Mouse (Mus musculus): Measurements from ENCODE around the gene Cep164. TPM values are rescaled to one million over a fixed set of nuclear protein-coding genes. Genes with fewer than 3 reads are reported as not detected.

The Cep164 gene
- polyA plus RNA-seq, 1 experiment from 2014 or later, result 11.5 TPM

DNA sequence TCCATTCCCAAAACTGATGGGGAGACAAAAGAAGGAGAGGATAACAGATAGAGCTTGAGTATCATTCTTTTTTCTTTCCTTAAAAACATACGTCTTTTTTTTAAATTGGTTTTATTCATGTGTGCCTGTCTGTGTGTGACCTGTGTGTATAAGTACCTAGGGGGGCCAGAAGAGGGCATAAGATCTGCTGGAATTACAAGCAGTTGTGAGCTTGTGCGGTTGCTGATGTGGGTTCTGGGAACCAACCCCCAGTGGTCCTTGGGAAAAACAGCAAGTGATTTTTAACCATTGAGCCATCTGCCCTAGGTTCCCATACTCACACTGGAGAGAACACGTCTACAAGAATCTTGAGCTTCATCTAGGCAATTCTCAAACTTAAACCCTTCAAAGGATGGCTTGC, 31.2 kb downstream of the Cep164 start:
- no peaks in the 10 kb centered on the region; the same call in 1 of the 2 replicates for H3K4me1 ChIP-seq (replicated peaks; ENCODE audit: control insufficient read depth, insufficient read depth, low read length)
- no peaks in the 10 kb centered on the region for H3K9me3 ChIP-seq (ENCODE audit: control insufficient read depth, low read length)
- no peak overlapping the region for H3K4me2 ChIP-seq (replicated peaks)
- peaks cover 25% of the 10 kb centered on the region for H3K36me3 ChIP-seq (replicated peaks; ENCODE audit: control insufficient read depth, insufficient read depth)
- H3K27me3 ChIP-seq (ENCODE audit: control insufficient read depth, insufficient read depth, low read length), result no peaks in the 10 kb centered on the region
- ATAC-seq (ENCODE audit: low FRiP score) (no peak), DNase-seq (ENCODE audit: low spot score) (no peak)
- H3K27ac ChIP-seq, result no peak overlapping the region
- H3K4me3 ChIP-seq (replicated peaks; ENCODE audit: low read length), result no peak overlapping the region
- H3K9ac ChIP-seq, result no peak overlapping the region
- WGBS, result 73% methylated on average over 3 of the region's 3 CpGs

DNA sequence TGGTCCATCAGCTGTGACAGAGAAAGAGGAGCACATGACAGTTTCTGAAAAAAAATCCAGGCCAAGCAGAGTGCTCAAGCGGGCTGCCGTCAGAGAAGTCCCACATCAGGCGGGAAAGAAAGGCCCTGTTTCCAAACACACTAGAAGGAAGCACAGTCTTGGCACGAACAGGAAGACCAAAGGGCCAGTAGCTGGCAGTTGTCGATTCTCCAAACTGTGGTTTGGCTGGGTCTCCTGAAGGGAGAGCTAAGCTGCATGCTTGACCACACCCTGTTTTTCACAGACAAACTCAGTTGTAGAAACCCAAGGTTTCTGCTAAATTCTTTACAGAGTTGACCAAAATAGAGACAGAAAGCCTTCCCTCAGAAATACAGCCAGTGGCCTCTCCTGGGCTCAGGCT, 32.8 kb downstream of the Cep164 start:
- Histone ChIP-seq H3K36me3 (replicated peaks; ENCODE audit: control insufficient read depth, insufficient read depth) (peaks cover 17% of the 10 kb centered on the region), H3K9me3 (ENCODE audit: control insufficient read depth, low read length) (no peaks in the 10 kb centered on the region), H3K27me3 (ENCODE audit: control insufficient read depth, insufficient read depth, low read length) (no peaks in the 10 kb centered on the region), H3K4me3 (replicated peaks; ENCODE audit: low read length) (no peak overlapping the region), H3K4me2 (replicated peaks) (no peak overlapping the region), H3K27ac (no peak overlapping the region), H3K9ac (no peak overlapping the region), H3K4me1 (replicated peaks; ENCODE audit: control insufficient read depth, insufficient read depth, low read length) (no peaks in the 10 kb centered on the region; the same call in 1 of the 2 replicates)
- DNase-seq (ENCODE audit: low spot score), result no peak
- WGBS, result 84% methylated on average over 5 of the region's 5 CpGs
- no peak for ATAC-seq (ENCODE audit: low FRiP score)

DNA sequence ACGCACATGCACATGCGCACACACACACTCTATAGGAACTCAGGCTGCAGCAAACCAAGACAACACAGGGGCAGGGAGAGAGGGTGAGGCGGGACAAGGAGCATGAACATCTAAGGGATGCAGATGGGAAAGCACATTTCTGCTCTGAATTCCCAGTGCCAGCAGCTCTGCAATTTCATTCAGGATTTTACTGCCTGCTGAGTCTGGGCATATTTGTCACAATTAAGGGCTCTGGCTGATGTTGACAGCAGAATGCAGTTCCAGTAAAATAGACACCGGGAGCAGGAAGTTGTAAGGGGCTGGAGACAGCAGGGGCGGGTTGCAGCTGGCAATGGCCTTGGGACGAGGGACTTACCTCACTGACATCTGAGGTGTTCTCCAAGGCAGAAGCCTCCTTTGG, 34.8 kb downstream of the Cep164 start:
- no peaks in the 10 kb centered on the region for H3K27me3 ChIP-seq (ENCODE audit: control insufficient read depth, insufficient read depth, low read length)
- DNase-seq (ENCODE audit: low spot score), result peak; percentile 42
- no peak for ATAC-seq (ENCODE audit: low FRiP score)
- H3K36me3 ChIP-seq (replicated peaks; ENCODE audit: control insufficient read depth, insufficient read depth), result peaks cover 12% of the 10 kb centered on the region
- peak overlapping the region; percentile 51 for H3K27ac ChIP-seq
- WGBS, result 78% methylated on average over 6 of the region's 6 CpGs
- peaks cover 3% of the 10 kb centered on the region; the same call in 1 of the 2 replicates for H3K4me1 ChIP-seq (replicated peaks; ENCODE audit: control insufficient read depth, insufficient read depth, low read length)
- no peak overlapping the region for H3K9ac ChIP-seq
- no peaks in the 10 kb centered on the region for H3K9me3 ChIP-seq (ENCODE audit: control insufficient read depth, low read length)
- no peak overlapping the region for H3K4me3 ChIP-seq (replicated peaks; ENCODE audit: low read length)
- no peak overlapping the region for H3K4me2 ChIP-seq (replicated peaks)

DNA sequence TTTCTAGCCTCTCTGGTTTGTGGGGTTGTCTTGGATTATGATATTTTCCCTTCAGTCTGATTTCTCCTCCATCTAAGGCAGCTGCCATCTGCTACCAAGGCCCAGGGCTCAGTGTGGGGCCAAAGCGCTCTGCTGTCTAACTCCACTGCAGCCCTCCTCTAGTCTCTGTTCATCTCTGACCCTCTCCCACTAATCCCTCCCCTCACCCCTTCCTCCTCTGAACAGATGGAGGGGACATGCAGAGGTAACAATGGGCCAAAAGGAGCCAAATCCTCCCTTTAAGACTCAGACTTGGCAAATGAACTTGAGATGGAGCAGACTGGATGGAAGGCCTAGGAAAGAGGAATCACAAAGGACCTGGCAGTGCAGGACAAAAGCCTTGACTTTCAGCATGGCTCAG, 36.3 kb downstream of the Cep164 start:
- WGBS, result 88% methylated on average over 1 of the region's 1 CpGs
- Histone ChIP-seq H3K9me3 (ENCODE audit: control insufficient read depth, low read length) (no peaks in the 10 kb centered on the region), H3K36me3 (replicated peaks; ENCODE audit: control insufficient read depth, insufficient read depth) (peaks cover 12% of the 10 kb centered on the region), H3K27ac (peak overlapping the region; percentile 44), H3K4me1 (replicated peaks; ENCODE audit: control insufficient read depth, insufficient read depth, low read length) (0 out of 2 replicates have a peak, but pooled peaks cover 3% of the 10 kb centered on the region), H3K4me3 (replicated peaks; ENCODE audit: low read length) (no peak overlapping the region), H3K27me3 (ENCODE audit: control insufficient read depth, insufficient read depth, low read length) (no peaks in the 10 kb centered on the region), H3K9ac (no peak overlapping the region), H3K4me2 (replicated peaks) (no peak overlapping the region)
- no peak for ATAC-seq (ENCODE audit: low FRiP score)
- DNase-seq (ENCODE audit: low spot score), result no peak

DNA sequence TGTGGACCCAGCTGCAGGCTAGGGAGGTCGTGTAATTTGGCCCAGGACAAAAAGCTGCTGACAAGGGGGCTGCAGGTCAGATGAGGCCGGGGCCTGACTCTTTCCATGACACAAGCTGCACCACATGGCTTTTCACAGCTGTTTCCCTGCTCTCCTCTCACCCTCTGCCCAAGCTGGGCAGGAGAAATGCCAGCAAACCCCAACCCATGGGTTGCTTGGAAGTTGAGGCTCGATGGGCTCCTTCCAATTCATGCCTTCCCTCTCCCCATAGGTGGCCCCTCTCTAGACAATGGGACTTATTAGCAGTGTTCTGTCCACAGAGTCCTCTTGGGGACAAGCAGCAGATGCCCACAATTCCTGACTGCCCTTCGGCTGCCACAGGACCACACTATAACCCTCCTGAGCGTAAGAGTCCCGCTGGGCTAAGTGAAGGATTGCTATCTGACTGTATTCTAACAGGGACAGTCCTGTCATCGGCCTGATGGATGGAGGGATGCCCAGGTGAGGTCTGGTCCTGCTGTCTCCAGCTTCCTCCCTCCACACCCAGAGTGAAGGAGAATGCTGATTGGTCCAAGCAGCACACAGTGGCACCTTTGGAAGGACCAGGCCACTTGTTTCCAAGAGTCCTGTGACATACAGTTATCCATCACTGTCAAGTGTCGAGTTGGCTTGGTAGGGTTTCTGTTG, 36.9 kb downstream of the Cep164 start:
- DNase-seq (ENCODE audit: low spot score) (no peak), ATAC-seq (ENCODE audit: low FRiP score) (no peak)
- WGBS, result 60% methylated on average over 8 of the region's 8 CpGs
- peaks cover 12% of the 10 kb centered on the region for H3K36me3 ChIP-seq (replicated peaks; ENCODE audit: control insufficient read depth, insufficient read depth)
- no peaks in the 10 kb centered on the region for H3K27me3 ChIP-seq (ENCODE audit: control insufficient read depth, insufficient read depth, low read length)
- H3K4me2 ChIP-seq (replicated peaks), result no peak overlapping the region
- 0 out of 2 replicates have a peak, but pooled peaks cover 3% of the 10 kb centered on the region for H3K4me1 ChIP-seq (replicated peaks; ENCODE audit: control insufficient read depth, insufficient read depth, low read length)
- no peak overlapping the region; the same call in 1 of the 2 replicates for H3K27ac ChIP-seq
- H3K9ac ChIP-seq, result no peak overlapping the region
- no peak overlapping the region for H3K4me3 ChIP-seq (replicated peaks; ENCODE audit: low read length)
- H3K9me3 ChIP-seq (ENCODE audit: control insufficient read depth, low read length), result no peaks in the 10 kb centered on the region

DNA sequence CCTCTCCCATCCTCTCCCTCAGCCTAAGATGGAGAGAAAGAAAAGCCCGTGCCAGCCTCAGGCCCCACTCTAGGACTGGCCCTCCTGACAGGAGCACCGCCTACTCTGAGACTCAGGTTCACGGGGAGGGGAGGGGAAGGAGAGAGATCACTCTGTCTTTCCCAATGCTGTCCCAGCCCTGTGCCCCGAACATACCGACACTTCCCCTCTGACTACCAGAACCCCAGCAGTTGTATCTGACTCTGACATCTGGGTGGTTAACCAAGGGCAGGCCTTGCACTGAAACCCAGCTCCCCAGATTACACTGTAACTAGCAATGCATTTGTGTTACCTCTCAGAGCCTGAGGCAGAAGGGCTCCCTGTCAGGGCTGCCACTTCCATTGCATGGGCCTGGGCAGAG, 40.1 kb downstream of the Cep164 start:
- Histone ChIP-seq H3K27me3 (ENCODE audit: control insufficient read depth, insufficient read depth, low read length) (no peaks in the 10 kb centered on the region), H3K27ac (no peak overlapping the region), H3K9me3 (ENCODE audit: control insufficient read depth, low read length) (no peaks in the 10 kb centered on the region), H3K4me3 (replicated peaks; ENCODE audit: low read length) (no peak overlapping the region), H3K4me1 (replicated peaks; ENCODE audit: control insufficient read depth, insufficient read depth, low read length) (peaks cover 7% of the 10 kb centered on the region), H3K36me3 (replicated peaks; ENCODE audit: control insufficient read depth, insufficient read depth) (peaks cover 11% of the 10 kb centered on the region; the same call in 1 of the 2 replicates), H3K9ac (no peak overlapping the region), H3K4me2 (replicated peaks) (no peak overlapping the region)
- ATAC-seq (ENCODE audit: low FRiP score) (no peak), DNase-seq (ENCODE audit: low spot score) (no peak)
- WGBS, result 55% methylated on average over 5 of the region's 5 CpGs

DNA sequence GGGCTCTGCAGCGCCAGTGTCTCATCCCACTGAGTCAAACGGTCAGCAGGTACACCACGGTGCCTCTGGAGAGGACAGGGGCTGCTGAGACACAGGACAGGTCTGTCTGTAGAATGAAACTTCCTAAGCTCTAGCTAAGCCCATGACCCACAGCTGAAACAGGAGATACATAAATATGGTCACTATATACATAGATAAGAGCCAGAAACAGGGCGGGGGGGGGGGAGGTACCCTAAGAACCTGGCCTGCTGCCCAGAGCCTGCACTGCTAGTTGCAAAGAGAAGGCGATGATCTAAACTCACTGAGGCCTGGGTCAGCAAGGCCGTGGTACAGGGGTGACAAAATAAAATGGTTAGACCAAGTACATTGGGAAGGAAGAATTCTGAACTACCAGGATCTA, 40.9 kb downstream of the Cep164 start:
- Histone ChIP-seq H3K36me3 (replicated peaks; ENCODE audit: control insufficient read depth, insufficient read depth) (peaks cover 10% of the 10 kb centered on the region; the same call in 1 of the 2 replicates), H3K9ac (no peak overlapping the region), H3K9me3 (ENCODE audit: control insufficient read depth, low read length) (no peaks in the 10 kb centered on the region), H3K27ac (no peak overlapping the region), H3K4me2 (replicated peaks) (no peak overlapping the region), H3K4me1 (replicated peaks; ENCODE audit: control insufficient read depth, insufficient read depth, low read length) (peaks cover 9% of the 10 kb centered on the region), H3K4me3 (replicated peaks; ENCODE audit: low read length) (no peak overlapping the region), H3K27me3 (ENCODE audit: control insufficient read depth, insufficient read depth, low read length) (no peaks in the 10 kb centered on the region)
- WGBS, result 84% methylated on average over 6 of the region's 6 CpGs
- DNase-seq (ENCODE audit: low spot score) (no peak), ATAC-seq (ENCODE audit: low FRiP score) (no peak)

DNA sequence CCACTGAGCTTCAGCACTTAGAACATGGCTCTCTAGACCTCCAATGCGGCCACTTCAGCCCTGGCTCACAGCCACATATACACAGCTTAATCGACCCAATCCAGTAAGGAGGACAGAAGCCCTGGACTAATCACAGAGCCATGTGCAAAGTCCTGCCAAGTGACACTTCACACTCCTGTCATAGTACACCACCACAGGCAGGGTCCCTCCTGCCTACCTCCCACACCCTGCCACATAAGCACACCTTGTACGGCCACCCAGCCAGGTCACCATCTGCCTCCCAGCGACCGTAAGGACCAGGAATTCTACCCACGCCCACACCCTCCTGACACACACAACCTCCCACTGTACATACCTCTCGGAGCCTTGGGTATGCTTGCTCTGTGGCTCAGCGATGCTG, 41.4 kb downstream of the Cep164 start:
- ATAC-seq (ENCODE audit: low FRiP score), result no peak

DNA sequence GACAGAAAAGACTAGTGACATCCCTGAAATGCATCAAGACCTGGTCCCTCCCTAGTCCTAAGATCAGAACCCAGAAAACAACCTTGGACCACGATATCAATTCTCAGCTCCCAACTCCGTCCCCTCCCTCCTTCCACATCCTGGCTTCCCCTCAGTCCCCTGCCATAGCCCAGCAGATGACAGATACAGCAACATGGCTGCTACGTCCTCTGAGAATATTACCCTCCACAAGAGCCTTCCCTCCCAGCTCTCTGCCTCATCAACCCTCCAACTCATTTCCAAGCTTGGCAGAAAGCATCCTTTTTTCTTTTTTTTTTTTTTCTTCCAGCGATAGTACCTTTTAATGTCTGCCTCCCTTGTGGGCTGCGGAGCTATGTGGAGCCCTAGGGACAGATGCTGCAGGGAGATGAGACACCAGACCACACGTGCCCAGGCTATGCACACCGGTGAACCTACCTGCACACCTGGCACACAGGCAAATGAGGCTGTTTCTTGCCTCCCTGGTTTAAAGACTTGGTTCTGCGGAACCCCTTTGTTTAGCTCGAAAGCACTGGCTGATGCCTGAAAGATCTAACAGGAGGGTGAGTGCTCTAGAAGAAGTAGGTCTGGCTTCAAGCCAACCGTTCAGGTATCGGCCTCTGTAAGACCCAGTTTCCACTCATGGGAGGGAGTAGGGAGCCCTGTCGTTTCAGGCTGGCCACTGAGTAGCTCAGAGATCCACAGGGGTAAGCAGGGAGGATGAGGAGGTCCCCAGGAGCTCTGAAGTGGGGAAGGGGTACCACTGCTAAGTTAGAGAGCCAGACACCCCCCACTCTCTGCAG, 45.0 kb downstream of the Cep164 start:
- H3K27ac ChIP-seq, result peak overlapping the region; percentile 81
- no peak overlapping the region for H3K4me2 ChIP-seq (replicated peaks)
- H3K4me3 ChIP-seq (replicated peaks; ENCODE audit: low read length), result no peak overlapping the region
- 0 out of 2 replicates have a peak overlapping the region, but pooled peaks have one; percentile 22 for H3K9ac ChIP-seq
- no peaks in the 10 kb centered on the region for H3K27me3 ChIP-seq (ENCODE audit: control insufficient read depth, insufficient read depth, low read length)
- WGBS, result 71% methylated on average over 12 of the region's 12 CpGs
- H3K9me3 ChIP-seq (ENCODE audit: control insufficient read depth, low read length), result no peaks in the 10 kb centered on the region
- ATAC-seq (ENCODE audit: low FRiP score), result 0 out of 2 replicates have a peak, but pooled peaks have one; percentile 21
- no peak for DNase-seq (ENCODE audit: low spot score)
- peaks cover 20% of the 10 kb centered on the region for H3K36me3 ChIP-seq (replicated peaks; ENCODE audit: control insufficient read depth, insufficient read depth)
- peaks cover 6% of the 10 kb centered on the region for H3K4me1 ChIP-seq (replicated peaks; ENCODE audit: control insufficient read depth, insufficient read depth, low read length)

More for the DNA sequence above, 41.4 kb downstream of the Cep164 start:
- H3K4me2 ChIP-seq (replicated peaks), result no peak overlapping the region
- H3K9me3 ChIP-seq (ENCODE audit: control insufficient read depth, low read length), result no peaks in the 10 kb centered on the region
- H3K4me3 ChIP-seq (replicated peaks; ENCODE audit: low read length), result no peak overlapping the region
- 0 out of 2 replicates have a peak, but pooled peaks cover 7% of the 10 kb centered on the region for H3K36me3 ChIP-seq (replicated peaks; ENCODE audit: control insufficient read depth, insufficient read depth)
- H3K9ac ChIP-seq, result no peak overlapping the region
- no peak for DNase-seq (ENCODE audit: low spot score)
- no peak overlapping the region for H3K27ac ChIP-seq
- peaks cover 9% of the 10 kb centered on the region for H3K4me1 ChIP-seq (replicated peaks; ENCODE audit: control insufficient read depth, insufficient read depth, low read length)
- 95% methylated on average over 8 of the region's 8 CpGs for WGBS
- H3K27me3 ChIP-seq (ENCODE audit: control insufficient read depth, insufficient read depth, low read length), result no peaks in the 10 kb centered on the region

Data from hindbrain, embryonic 14.5 days (tissue).